Mouse (Mus musculus): ENCODE data around the gene Gm5105.

DNA sequence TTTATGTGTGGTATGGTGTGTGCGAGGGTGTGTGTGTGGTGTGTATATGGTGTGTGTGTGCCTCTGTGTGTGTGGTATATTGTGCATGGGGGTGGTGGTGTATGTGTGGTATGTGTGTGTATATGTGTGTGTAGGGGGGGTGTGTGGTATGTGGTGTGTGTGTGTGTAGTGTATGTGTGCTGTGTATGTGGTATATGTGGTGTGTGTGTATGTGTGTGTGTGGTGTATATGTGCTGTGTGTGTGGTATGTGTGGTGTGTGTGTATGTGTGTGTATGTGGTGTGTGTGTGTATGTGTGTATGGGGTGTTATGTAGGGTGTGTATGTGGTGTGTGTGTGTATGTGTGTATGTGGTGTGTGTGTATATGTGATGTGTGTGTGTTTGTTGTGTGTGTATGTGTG, 7.0 kb upstream of the Gm5105 start:
- TF ChIP-seq ELF1 (IDR thresholded peaks at IDR 0.05; ENCODE audit: low read depth, low read length): no peak
- TF ChIP-seq CTCF (IDR thresholded peaks at IDR 0.05 in 2 of 3, conservative IDR thresholded peaks at IDR 0.05 in 1 of 3; ENCODE audit: control insufficient read depth in 1 of 3, insufficient read depth in 1 of 3, low read depth in 2 of 3, low read length in 3 of 3, poor library complexity in 1 of 3, severe bottlenecking in 1 of 3): no peak
- TF ChIP-seq CHD2 (IDR thresholded peaks at IDR 0.05; ENCODE audit: low read length): no peak
- TF ChIP-seq ZKSCAN1 (IDR thresholded peaks at IDR 0.05; ENCODE audit: low read depth, low read length): no peak
- TF ChIP-seq GATA1 (IDR thresholded peaks at IDR 0.05; ENCODE audit: low read depth, low read length): no peak

All from MEL (cell line).